Mouse (Mus musculus) neural tube, embryonic 13.5 days (tissue): ENCODE data around the gene Kctd6. TPM values are rescaled to one million over a fixed set of nuclear protein-coding genes. Genes with fewer than 3 reads are reported as not detected.

Experiments
- ATAC-seq: fragments of 200-750 bp; cut with Nextera tagmentation; 2 replicates; pipeline ENCODE4 v1.8.0; 2017; ENCODE audit warnings: low read depth, mild to moderate bottlenecking, moderate TSS enrichment, moderate library complexity
- H3K27ac ChIP-seq: fragments of 300-500 bp; sonication (generic); replicated peaks from 2 replicates; pipeline ENCODE4 v1.5.1; 2015; ENCODE audit warnings: moderate library complexity, mild to moderate bottlenecking, inconsistent platforms
- H3K27me3 ChIP-seq: fragments of 300-500 bp; sonication (generic); 2 replicates; pipeline ENCODE4 v1.6.1; 2015; ENCODE audit warnings: mild to moderate bottlenecking, inconsistent platforms
- H3K36me3 ChIP-seq: fragments of 300-500 bp; sonication (generic); 2 replicates; pipeline ENCODE4 v1.6.1; 2015; ENCODE audit warnings: mild to moderate bottlenecking, inconsistent platforms
- H3K4me1 ChIP-seq: fragments of 300-500 bp; sonication (generic); replicated peaks from 2 replicates; pipeline ENCODE4 v1.6.1; 2015; ENCODE audit warnings: inconsistent platforms
- H3K4me2 ChIP-seq: fragments of 300-500 bp; sonication (generic); 2 replicates; pipeline ENCODE4 v1.6.1; 2015; ENCODE audit warnings: inconsistent platforms, mild to moderate bottlenecking, moderate library complexity
- H3K4me3 ChIP-seq: fragments of 300-500 bp; sonication (generic); 2 replicates; pipeline ENCODE4 v1.5.1; 2015; ENCODE audit warnings: mild to moderate bottlenecking, inconsistent platforms
- H3K9ac ChIP-seq: fragments of 300-500 bp; sonication (generic); 2 replicates; pipeline ENCODE4 v1.6.1; 2015; ENCODE audit warnings: moderate library complexity, mild to moderate bottlenecking, inconsistent platforms
- H3K9me3 ChIP-seq: fragments of 300-500 bp; sonication (generic); 2 replicates; pipeline ENCODE4 v1.6.1; 2016; ENCODE audit warnings: inconsistent platforms
- whole genome bisulfite sequencing: fragments of 180-500 bp; shearing (Covaris S2); methylation state at CpG from one replicate; pipeline ENCODE4 v1.1.7; 2015; 5-methylcytosine and 5-hydroxymethylcytosine counted together
- polyA plus RNA-seq: library from polyadenylated mRNA; unstranded; fragments of >200 nt; fragmentation: Nextera tagmentation; extraction: Ambion mirVana; gene quantifications from 2 replicates; pipeline ENCODE4 v1.2.1, GENCODE M21; 2015

Kctd6 gene
- polyA plus RNA-seq, 1 experiment from 2014 or later: 18.7 TPM

DNA sequence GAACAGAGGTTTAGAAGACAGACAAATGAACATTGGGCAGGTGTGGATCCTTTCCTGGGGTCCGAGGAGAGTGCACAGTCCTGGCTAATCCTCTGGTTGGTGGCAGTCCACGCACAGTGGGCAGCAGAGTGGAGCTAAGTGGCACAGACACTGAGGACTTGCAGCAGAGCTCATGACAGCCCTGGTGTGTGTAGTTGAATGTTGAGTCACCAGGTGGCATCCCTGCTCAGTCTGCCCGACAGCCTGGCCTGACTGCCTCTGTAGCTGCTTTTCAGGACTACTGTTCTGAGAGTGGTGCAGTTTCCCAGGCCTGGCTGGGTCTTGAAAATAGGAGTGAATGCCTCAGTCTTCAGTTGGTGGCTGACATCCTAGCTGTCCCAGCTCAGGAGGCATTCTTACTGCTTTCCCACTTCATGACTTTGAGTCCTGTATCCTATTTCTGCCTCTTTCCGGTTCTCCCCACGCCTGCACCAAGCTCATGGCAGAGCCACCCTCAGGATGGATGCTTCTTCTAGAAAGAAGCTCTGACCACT lies 28.5 kb downstream of the Kctd6 start:
- no peak overlapping the region for H3K27ac ChIP-seq
- H3K4me1 ChIP-seq: no peaks in the 10 kb centered on the region
- no peak overlapping the region for H3K4me3 ChIP-seq
- H3K36me3 ChIP-seq: no peaks in the 10 kb centered on the region
- 57% methylated on average over 5 of the region's 5 CpGs for WGBS
- peak overlapping the region; percentile 26; the same call in 1 of the 2 replicates for H3K9ac ChIP-seq
- H3K9me3 ChIP-seq: no peaks in the 10 kb centered on the region
- H3K27me3 ChIP-seq: no peaks in the 10 kb centered on the region
- ATAC-seq: peak; percentile 71
- no peak overlapping the region for H3K4me2 ChIP-seq

GRCm38 (mm10) chr14:8243136-8243888 lies 29.4 kb downstream of the Kctd6 start:
- no peak for ATAC-seq
- H3K27me3 ChIP-seq: no peaks in the 10 kb centered on the region
- H3K4me2 ChIP-seq: no peak overlapping the region
- WGBS: 84% methylated on average over 8 of the region's 8 CpGs
- H3K27ac ChIP-seq: no peak overlapping the region
- H3K4me1 ChIP-seq: no peaks in the 10 kb centered on the region
- no peaks in the 10 kb centered on the region for H3K36me3 ChIP-seq
- H3K9me3 ChIP-seq: no peaks in the 10 kb centered on the region
- 0 out of 2 replicates have a peak overlapping the region, but pooled peaks have one; percentile 26 for H3K9ac ChIP-seq
- no peak overlapping the region for H3K4me3 ChIP-seq

DNA sequence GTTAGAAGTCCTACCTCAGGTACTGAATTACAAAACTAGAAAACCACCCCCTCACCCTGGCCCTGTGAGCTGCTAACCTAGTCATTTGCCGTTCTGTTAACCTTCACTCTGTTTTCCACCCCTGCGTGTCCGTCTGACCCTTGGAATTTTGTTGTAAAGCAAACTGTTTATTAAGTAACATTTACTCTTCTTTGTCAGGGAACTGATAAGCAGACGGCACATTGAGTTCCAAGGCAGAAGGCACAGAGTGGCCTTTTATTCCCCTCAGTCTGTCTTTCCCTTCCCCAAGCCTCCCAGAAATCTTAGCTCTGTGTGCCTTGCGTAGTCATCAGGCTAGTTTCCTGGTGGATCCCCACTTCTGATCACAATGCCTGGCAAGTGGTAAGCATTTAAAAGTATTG lies 30.3 kb downstream of the Kctd6 start:
- Histone ChIP-seq H3K9ac (no peak overlapping the region), H3K27me3 (no peaks in the 10 kb centered on the region), H3K27ac (no peak overlapping the region), H3K4me3 (no peak overlapping the region), H3K9me3 (no peaks in the 10 kb centered on the region), H3K36me3 (no peaks in the 10 kb centered on the region), H3K4me1 (no peaks in the 10 kb centered on the region), H3K4me2 (no peak overlapping the region)
- no peak for ATAC-seq
- WGBS: 81% methylated on average over 5 of the region's 5 CpGs

DNA sequence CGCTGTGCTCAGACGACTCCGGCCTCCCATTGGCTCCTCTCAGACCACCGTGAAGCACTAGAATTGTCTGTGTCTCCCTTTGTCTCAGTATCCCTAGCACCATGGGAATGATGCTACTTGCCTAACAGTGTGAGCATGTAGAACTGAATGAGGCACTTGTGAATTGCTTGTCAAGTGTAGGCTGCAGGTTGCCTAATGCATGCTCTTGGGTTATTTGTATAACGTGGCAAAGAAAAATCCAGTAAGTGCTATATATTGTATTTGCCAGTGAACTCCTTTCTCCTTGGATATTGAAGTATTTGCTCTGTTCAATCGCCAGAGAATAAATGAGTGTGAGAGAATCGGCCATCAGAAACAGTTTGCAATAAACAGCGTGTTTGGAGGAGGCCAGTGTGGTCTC lies 32.9 kb downstream of the Kctd6 start:
- no peaks in the 10 kb centered on the region for H3K27me3 ChIP-seq
- WGBS: 79% methylated on average over 8 of the region's 8 CpGs
- H3K4me1 ChIP-seq: no peaks in the 10 kb centered on the region
- no peak overlapping the region for H3K27ac ChIP-seq
- no peaks in the 10 kb centered on the region for H3K36me3 ChIP-seq
- no peak overlapping the region for H3K4me3 ChIP-seq
- H3K4me2 ChIP-seq: no peak overlapping the region
- ATAC-seq: no peak
- no peaks in the 10 kb centered on the region for H3K9me3 ChIP-seq
- no peak overlapping the region for H3K9ac ChIP-seq

DNA sequence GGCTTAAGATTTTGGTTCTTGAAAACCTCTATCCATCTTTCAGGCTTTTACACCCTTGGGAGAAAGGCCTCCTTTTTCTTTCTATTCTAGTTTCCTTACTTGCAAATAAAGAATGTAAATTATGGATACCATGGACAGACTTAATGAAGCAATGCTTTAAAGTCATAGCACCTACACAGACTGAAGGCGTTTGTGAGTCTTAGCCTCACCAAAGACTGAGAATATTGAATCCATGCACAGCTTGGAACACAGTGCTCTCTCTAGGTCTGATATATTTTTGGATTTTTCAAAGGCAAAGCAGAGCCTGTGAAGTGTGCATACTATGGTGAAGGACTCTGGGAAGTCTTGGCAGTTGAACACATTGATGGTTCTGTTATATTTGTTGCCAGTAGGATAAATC lies 35.3 kb downstream of the Kctd6 start:
- H3K4me2 ChIP-seq: no peak overlapping the region
- no peak overlapping the region for H3K27ac ChIP-seq
- no peaks in the 10 kb centered on the region for H3K9me3 ChIP-seq
- no peaks in the 10 kb centered on the region for H3K27me3 ChIP-seq
- H3K4me3 ChIP-seq: no peak overlapping the region
- no peak for ATAC-seq
- no peak overlapping the region for H3K9ac ChIP-seq
- no peaks in the 10 kb centered on the region for H3K4me1 ChIP-seq
- WGBS: 92% methylated on average over 1 of the region's 1 CpGs
- no peaks in the 10 kb centered on the region for H3K36me3 ChIP-seq

DNA sequence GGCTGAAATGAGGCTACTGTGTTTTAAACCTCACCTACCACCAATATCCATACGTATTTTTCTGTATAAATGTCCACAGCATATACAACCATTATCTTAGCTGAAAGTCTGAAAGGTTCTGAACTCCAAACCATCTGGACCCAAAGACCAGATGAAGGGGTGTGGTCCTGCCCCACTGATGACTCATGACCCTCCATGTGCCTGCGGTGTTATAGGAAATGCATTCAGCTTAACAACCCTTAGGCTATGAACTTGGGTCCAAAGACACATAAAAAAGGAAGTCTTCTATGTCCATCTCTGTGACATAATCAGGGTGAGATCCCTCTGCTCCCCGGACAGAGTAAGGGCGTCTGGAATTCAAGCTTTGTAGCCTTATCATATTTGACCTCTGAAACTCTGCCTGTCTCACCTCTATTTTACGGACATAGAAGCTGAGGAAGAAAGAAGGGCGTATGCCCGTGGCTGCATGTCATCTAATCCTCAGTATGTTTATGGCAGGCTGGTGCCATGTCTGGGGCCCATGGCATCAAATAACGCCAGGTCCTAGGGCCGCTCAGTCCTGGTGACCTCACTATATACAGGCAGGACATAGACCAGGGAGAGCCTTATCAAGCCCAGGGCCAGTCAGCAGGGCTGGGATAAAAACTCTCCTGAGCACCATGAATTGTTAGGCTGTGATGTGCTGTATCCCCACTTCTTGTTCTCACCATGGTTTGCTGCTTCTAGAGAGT lies 36.4 kb downstream of the Kctd6 start:
- H3K9ac ChIP-seq: no peak overlapping the region
- no peaks in the 10 kb centered on the region for H3K4me1 ChIP-seq
- no peak overlapping the region for H3K4me3 ChIP-seq
- H3K27me3 ChIP-seq: no peaks in the 10 kb centered on the region
- H3K27ac ChIP-seq: no peak overlapping the region
- no peaks in the 10 kb centered on the region for H3K9me3 ChIP-seq
- no peaks in the 10 kb centered on the region for H3K36me3 ChIP-seq
- 85% methylated on average over 9 of the region's 9 CpGs for WGBS
- no peak for ATAC-seq
- H3K4me2 ChIP-seq: no peak overlapping the region

DNA sequence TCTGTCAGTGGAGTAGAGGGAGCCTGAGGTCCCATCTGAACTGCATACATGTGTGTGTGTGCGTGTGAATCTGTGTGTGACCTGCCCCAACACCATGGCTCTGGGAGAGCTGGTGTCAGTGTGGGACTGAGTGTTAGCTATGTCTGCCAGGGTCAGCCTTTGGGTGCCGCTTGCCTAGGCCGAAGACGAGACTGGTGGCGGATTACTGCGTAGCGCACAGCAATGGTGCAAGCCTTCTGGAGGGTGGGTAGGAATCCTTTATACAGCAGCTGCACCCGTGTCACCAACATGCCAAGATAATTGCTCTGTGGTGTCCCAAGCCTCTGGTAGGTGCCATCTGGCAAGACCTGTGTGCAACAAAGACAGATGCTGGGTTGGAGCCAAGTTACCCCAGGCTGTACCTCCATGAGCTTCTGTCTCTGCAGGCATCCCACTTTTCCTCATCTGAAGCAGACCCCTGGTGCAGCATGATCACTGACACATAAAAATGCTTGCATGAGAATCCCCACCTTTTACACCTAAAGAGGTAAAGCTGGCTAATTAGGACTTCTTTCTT lies 37.5 kb downstream of the Kctd6 start:
- 88% methylated on average over 8 of the region's 8 CpGs for WGBS
- Histone ChIP-seq H3K4me1 (no peaks in the 10 kb centered on the region), H3K27ac (no peak overlapping the region), H3K4me3 (no peak overlapping the region), H3K9ac (no peak overlapping the region), H3K36me3 (no peaks in the 10 kb centered on the region), H3K27me3 (no peaks in the 10 kb centered on the region), H3K4me2 (no peak overlapping the region), H3K9me3 (no peaks in the 10 kb centered on the region)
- ATAC-seq: no peak

DNA sequence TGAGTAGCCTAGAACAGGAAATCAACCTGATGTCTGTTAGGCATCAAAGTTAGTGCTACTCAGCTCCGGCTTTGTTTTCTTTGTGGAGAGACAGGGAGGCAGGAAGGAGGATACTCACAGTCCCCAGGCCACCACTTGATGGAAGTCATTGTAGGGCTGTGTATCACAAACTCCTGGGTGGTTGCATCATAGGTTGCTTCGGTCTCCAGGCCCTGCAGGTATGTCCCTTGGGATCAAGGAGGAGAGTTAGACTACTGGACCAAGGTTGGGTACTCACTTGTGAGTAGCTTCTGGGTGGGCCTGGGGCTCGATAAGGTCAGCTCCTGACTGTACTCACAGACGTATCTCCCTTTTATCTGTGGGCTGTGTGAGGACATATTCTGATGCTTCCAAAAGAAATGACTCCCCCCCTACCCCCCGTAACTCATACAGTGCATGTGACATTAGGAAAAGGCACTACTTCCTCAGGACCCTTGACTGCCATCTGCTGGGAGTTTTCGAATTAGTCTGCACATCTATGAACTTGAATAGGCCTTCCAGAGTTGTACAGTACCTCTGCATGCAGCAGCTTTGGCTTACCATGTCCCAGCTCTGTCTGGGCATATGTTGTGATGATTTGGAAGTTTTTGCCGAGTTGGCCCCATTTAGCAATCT lies 41.3 kb downstream of the Kctd6 start:
- no peak overlapping the region for H3K4me2 ChIP-seq
- H3K9ac ChIP-seq: no peak overlapping the region
- H3K9me3 ChIP-seq: no peaks in the 10 kb centered on the region
- no peaks in the 10 kb centered on the region for H3K27me3 ChIP-seq
- H3K4me1 ChIP-seq: no peaks in the 10 kb centered on the region
- WGBS: 73% methylated on average over 7 of the region's 7 CpGs
- no peak overlapping the region for H3K27ac ChIP-seq
- H3K36me3 ChIP-seq: no peaks in the 10 kb centered on the region
- no peak overlapping the region for H3K4me3 ChIP-seq
- peak; percentile 41 for ATAC-seq

- Histone ChIP-seq H3K27me3 (no peaks in the 10 kb centered on the region), H3K27ac (no peak overlapping the region), H3K9ac (no peak overlapping the region), H3K36me3 (no peaks in the 10 kb centered on the region), H3K4me1 (no peaks in the 10 kb centered on the region), H3K4me2 (no peak overlapping the region), H3K9me3 (no peaks in the 10 kb centered on the region), H3K4me3 (no peak overlapping the region)
- 70% methylated on average over 6 of the region's 6 CpGs for WGBS
- no peak for ATAC-seq
Measured at GRCm38 (mm10) chr14:8256072-8256471, 42.1 kb downstream of the Kctd6 start.

DNA sequence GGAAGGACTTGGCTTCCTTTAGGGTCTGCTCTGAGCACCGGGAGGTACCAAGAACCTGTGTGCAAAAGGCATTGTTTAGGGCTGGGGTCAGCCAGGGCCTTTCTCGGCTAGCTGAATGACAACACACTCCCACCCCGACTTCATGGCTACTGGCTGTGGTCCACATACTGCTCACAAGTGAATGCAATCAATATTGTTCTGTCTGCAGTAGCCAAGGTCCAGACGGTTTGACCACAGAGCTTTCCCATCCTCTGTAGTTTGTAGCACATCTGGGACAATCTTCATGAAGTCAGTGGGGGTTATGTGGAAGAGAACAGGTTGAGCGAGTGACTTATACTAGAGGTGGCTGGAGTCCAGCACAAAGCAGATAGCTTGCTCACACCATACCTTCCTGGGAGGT lies 42.9 kb downstream of the Kctd6 start:
- no peak for ATAC-seq
- Histone ChIP-seq H3K27me3 (no peaks in the 10 kb centered on the region), H3K4me2 (no peak overlapping the region), H3K4me1 (no peaks in the 10 kb centered on the region), H3K9ac (no peak overlapping the region), H3K36me3 (no peaks in the 10 kb centered on the region), H3K27ac (no peak overlapping the region), H3K4me3 (no peak overlapping the region), H3K9me3 (no peaks in the 10 kb centered on the region)
- 76% methylated on average over 5 of the region's 5 CpGs for WGBS

DNA sequence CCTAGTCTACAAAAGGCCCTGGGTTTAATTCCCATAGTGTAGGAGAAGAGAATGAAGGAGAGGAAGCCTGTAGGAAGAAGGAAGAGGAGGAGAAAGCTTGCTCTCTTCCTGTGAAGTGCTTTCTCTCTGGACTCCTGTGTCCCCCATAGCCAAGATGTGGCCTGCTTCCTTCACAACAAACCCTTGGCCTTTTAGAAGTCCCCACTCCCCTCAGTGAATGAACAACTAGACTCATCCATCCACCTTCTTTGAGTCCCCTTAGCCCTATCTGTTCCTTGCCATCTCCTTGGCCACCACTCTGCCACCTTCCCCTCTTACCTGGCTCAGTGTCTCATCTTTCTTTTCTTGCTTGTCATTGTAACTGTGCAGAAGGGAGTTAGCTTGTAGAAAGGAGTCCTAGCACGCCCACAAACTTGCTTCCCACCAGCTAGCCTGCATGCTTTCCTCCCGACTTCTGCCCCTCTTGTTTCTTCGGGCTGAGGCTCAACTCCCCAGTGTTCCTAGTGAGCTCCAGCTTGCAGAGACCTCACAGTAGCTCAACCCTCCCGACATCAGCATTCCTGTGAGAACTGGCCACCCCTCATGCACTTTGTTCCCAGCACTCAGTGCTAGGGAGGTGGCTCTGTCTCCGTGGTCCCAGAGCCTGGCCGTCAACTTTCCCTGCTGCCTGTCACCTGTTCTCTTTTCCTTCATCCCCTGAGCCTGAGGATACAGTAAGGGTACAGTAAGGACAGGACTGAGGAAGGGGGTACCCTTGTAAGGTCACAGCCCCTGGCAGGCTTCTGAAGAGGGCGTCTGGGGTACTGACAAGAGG lies 43.8 kb downstream of the Kctd6 start:
- 51% methylated on average over 7 of the region's 7 CpGs for WGBS
- no peaks in the 10 kb centered on the region for H3K27me3 ChIP-seq
- ATAC-seq: no peak
- H3K9me3 ChIP-seq: no peaks in the 10 kb centered on the region
- no peak overlapping the region for H3K4me2 ChIP-seq
- H3K36me3 ChIP-seq: no peaks in the 10 kb centered on the region
- no peaks in the 10 kb centered on the region for H3K4me1 ChIP-seq
- no peak overlapping the region for H3K4me3 ChIP-seq
- no peak overlapping the region for H3K27ac ChIP-seq
- no peak overlapping the region for H3K9ac ChIP-seq
